Mouse (Mus musculus) NIH3T3 (cell line): ENCODE results near the gene Pik3ip1.

Source experiments
- DNase-seq: peaks from one replicate; pipeline ENCODE4 v3.0.0-alpha.2; 2012; ENCODE audit warnings: low read depth

Gene Pik3ip1

DNA sequence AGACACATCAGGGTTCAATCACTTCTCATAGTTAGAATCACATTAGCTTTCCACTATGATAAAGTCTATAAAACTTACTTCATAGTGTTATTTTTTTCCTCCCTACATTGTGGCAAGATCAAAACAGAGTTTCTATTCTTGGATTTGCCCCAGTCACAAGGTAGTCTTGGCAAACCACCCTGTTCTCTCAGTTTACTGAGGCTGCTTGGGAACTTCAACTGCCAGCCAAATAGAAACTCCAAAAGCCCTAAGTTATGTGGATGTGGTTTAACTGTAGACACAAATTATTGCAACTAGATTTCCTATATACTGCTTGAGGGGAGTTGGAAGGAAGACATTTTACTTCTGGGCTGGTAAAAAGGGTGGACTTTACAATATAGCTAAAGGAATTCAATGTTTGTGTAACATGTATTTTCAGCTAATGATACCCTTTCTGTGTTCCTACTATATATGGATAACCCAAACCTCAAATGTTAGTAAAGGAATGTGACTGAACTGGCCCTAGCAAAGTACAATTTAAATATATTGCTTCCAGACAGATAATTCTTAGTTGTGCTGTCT lies at the start of gene Pik3ip1:
Gene Pik3ip1 (plus strand): TSS at position 511 of the 561 bp plus-strand sequence.
- peak; percentile 79 for DNase-seq

DNA sequence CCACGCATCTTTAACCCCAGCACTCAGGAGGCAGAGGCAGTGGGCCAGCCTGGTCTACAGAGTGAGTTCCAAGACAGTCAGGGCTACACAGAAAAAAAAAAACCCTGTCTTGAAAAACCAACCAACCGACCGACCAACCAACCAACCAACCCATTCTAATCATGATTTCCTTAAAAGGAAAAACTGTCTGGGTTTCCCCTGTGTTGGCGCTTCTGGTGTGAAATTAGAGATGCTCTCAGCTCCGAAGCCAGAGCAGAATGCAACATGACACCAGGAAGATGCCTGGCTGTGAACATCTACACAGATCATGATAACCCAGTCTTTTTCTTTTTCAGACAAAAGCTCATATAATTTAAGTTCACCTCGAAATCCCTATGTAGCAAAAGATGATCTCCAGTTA lies 47.3 kb upstream of the Pik3ip1 start:
- no peak for DNase-seq

DNA sequence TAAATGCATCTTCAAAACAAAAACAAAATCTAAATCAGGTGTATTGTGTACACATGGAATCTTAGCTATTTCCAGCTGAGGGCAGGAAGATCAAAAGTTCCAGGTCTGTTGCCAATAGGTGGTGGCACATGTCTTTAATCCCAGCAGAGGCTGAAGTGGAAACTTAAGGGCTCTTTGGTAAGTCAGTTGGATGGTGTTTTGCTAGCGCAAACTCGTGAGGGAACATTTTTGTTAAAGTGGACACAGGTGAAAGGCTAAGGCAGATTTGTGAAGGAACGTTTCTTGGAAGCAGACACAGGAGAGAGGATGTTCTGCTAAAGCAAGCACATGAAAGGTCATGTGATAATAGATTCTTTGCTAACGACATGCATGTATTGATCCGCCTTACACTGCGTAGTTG lies 46.6 kb upstream of the Pik3ip1 start:
- no peak for DNase-seq

DNA sequence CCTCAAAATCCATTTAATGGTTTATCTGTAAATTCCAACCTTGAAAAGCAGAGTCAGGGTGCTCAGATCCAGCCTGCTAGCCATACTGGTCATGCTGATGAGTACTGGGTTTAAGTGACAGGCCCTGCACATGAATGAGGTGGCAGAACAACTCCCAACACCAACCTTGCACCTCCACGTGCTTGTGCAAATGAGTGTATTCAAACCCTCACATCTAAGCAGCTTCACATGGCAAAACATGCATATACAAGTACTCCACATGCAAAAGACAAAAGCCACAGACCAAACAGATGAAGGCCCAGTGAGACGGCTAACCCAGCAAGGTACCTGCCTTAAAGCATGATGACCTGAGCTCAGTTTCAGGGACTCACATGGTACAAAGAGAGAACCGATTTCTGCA lies 44.3 kb upstream of the Pik3ip1 start:
- DNase-seq, result no peak

DNA sequence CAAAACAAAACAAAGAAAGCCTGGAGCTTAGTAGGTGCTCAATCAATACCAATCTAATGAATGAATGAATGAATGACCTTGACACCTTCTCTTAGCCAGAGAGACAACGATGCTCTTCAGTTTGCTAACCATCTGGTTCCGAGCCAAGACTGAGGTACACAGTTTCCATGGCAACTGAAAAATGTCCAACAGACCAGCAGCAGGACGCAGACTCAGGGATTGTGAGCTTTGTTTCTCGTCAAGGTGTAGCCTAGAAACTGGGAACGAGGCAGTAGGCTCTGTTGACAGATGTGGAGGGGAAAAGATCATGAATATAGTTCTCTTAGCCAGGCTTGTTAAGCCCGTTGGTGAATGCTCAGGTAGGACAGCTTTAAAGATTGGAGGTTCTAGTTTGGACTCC lies 43.1 kb upstream of the Pik3ip1 start:
- DNase-seq, result no peak

DNA sequence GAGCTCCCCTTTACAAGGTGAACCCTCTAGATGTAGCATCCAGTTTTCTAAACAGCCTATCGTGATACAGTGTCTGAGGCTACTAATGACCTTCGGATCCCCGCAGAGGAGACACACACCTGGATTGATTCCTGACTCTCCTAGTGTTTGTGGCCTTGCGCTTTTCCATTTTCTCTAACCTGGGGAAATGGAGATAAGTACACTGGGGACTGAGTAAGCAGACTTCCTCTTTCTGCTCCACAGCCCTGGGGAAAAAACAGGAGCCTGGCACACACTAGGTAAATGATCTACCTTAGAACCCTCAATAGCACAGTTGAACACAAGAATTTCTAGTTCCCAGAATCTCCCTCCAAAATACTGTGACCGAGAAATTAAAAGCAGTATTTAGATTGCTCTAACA lies 42.3 kb upstream of the Pik3ip1 start:
- DNase-seq, result no peak

DNA sequence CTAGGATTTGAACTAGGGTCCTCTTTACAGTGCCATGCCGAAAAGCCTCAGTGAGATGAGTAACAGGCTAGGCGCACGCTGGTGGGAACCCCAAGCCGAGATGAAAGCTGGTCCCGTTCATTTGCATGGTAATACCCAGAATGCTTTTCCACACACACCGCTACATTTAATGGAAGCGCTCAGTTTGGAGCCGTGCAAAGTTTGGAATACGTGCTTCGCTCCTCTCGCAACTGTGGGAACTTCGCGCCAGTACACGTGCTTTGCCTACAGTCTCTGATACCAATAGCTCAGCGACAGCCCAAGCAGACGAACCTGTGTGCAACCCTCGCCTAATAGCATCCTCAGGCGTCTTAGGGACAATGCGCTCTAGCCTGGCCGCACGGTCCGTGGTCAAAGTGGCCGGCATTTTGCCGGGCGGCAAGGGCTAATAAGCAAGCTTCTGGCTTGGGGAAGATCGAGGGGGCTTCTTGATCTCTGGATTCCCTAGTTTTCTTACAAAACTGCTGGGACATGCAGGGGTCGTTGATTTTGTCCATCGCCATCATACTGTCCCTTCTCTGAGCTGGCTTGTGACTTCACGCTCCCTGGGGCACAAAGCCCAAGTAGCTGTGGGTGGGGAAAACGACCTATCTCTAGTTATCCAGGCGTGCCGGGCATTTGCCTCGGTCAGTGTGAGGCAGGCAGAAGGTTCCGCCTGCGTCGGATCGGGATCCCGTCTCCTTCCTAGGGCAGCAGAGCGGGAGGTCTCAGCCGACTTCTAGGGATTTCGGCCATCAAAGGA lies 41.5 kb upstream of the Pik3ip1 start, which contains the start of gene Patz1:
Gene Patz1 (plus strand): TSS at position 354 of the 781 bp plus-strand sequence.
- peak; percentile 70 for DNase-seq

DNA sequence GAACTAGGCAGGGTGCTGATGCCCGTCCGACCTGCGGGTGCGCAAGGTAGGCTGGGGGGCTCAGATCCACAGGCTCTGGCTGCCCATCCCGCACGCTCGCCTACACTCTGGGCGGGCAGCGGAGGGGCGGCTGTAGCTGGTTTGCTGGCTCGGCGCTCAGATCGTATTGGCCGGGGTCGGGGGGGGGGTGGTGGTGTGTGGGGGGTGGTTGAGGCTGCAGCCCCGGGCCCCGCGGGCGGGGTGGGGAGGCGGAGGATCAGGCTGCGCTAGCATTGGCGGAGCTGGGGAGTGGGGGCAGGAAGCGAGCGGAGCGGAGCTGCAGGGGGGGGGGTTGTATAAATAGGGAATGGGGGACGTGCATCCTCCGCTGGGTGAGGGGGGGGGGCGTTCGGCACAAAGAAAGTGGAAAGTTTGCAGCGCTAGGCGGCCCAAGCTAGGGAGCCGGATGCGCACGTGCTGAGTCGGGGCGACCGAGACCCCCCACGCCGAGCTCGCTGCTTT lies 40.8 kb upstream of the Pik3ip1 start:
- peak; percentile 88 for DNase-seq

DNA sequence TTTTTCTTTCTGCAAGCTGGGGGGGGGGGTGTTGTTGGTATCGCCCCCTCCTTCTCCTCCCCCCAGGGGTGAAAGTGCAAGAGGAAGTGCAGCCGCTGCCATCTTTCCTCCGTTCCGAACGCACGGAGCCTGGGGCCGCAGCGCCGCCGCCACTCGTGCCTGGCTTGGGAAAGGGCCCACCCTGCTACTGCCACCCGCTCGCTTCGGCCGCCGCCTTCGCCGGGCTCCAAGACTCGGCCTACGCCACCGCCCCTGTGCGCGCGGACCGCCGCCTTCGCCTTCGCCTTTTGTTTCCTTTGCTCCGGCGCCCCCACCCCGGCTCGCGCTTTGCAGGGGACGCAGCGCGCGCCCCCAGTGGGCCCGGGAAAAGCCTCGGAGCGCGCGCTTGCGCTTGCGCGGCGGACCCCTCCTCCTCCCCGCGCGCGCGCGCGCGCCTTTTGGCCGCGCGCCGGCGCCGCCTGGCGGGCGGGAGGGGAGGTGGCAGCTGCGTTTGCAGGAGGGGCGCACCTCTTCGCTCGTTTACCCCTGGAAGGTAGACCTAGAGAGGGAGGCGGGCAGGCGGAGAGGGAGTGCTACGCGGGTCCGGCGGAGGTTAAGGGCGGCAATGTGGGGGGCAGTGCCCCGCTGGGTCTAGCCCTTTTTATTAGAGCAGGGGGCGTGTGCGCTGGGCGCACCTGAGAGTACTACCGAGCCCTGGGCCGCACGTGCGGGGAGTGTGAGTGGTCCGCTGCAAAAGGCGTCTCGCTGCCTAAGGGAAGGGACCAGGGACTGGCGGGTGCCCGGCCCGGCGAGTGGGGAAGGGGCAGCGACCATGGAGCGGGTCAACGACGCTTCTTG lies 40.2 kb upstream of the Pik3ip1 start:
- DNase-seq, result peak; percentile 94

DNA sequence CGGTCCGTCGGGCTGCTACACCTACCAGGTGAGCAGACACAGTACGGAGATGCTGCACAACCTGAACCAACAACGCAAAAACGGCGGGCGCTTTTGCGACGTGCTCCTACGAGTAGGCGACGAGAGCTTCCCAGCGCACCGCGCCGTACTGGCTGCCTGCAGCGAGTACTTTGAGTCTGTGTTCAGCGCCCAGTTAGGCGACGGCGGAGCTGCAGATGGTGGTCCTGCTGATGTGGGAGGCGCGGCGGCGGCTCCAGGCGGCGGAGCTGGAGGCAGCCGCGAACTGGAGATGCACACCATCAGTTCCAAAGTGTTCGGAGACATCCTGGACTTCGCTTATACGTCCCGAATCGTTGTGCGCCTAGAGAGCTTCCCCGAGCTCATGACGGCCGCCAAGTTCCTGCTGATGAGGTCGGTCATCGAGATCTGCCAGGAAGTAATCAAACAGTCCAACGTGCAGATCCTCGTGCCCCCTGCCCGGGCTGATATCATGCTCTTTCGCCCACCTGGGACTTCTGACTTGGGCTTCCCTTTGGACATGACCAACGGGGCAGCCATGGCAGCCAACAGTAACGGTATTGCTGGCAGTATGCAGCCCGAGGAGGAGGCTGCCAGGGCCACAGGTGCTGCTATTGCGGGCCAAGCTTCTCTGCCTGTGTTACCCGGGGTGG lies 39.4 kb upstream of the Pik3ip1 start:
- peak; percentile 67 for DNase-seq

DNA sequence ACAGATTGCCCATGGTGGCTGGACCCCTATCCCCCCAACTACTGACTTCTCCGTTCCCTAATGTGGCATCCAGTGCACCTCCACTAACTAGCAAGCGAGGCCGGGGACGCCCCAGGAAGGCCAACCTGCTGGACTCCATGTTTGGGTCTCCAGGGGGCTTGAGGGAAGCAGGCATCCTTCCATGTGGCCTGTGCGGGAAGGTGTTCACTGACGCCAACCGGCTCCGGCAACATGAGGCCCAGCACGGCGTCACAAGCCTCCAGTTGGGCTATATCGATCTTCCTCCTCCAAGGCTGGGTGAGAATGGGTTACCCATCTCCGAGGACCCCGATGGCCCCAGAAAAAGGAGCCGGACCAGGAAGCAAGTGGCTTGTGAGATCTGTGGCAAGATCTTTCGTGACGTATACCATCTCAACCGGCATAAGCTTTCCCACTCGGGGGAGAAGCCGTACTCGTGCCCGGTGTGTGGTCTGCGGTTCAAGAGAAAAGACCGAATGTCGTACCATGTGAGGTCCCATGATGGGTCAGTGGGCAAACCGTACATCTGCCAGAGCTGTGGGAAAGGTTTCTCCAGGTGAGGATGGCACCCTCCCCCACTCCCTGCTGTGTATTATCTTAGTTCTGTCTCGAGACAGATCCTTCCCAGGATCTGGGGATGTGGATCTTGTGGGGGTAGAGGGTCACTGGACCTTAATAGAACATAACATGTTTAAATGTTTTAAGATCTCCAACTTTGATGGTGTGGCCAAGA lies 38.7 kb upstream of the Pik3ip1 start:
- peak; percentile 30 for DNase-seq

DNA sequence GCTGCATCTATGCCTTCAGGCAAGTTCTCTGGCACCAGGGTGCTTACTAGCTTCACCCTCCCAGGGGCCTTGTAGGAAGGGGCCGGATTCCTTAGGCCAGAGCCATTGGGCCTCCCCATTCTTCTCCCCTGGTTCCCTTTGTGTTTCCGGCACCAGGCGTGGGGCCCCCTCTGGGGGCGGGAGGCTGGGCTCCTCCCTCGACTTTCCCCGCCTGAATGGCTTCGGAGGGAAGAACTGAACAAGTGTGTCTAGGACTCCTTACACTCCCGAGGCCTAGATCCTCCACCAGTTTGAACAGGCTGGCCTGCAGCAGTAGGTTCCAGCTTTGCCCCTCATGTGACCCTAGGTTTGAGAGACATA lies 38.2 kb upstream of the Pik3ip1 start:
- peak; percentile 83 for DNase-seq

DNA sequence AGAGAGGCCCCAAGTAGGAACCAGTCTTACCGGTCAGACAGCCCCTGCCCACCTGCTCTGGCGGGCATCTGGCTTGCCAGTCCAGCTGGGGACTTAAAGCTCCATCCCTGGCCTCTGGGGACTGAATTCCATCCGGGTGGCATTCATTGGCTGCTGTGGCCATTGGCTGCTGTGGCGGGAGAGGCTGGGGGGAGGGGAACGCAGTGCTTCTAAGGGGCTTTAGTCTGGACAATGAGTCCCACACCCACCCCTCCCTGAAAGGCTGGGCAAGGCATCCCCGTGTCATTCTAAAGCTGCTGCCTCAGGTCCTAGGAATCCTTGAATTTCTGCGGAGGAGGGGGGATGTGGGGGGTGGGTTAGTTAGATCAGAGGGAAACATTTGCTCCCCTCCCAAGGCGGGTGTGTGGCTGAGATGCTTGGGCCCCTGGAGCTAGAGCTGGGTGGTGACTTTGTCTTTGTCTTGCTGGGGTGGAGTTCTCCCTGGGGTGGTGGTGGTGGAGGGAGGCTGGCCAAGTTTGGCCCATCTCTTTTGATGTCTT lies 37.4 kb upstream of the Pik3ip1 start:
- peak; percentile 35 for DNase-seq

DNA sequence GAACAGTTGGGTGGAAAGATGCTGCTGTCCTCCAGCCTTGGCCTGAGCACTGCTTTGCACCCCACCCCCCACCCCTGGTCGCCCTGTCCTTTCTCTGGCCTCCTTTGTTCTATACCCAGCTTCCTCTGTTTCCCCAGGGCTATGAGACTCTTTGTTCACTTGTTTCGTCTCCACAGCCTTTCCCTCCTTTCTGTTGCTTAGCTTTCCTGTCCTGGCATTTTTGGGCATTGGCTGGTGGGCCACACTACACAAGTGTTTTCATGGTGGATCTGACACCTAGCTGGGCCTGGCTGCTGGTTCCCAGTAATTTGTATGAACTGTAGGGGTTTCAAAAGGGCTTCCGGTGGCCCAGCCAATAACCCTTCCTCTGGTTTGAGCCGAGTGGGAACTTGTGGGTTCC lies 36.8 kb upstream of the Pik3ip1 start:
- no peak for DNase-seq

DNA sequence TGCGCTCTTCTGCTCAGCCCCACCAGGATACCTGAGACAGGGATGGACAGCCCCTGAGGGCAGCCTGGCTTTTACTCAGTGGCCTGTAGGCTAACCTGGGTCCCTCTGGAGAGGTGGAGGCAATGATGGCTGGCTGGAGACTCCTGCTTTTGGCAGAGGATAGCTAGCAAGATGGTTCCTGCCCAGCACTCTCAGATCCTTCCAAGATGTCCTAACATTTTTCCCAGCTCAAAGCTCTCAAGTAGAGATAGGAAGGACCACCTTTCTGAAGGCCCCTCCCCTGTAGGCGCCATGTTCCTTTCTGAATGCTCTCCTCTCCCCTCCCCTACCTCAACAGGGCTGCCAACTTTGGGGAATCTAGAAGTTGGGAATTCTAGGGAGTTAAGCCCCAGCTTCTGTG lies 35.6 kb upstream of the Pik3ip1 start:
- DNase-seq, result no peak

DNA sequence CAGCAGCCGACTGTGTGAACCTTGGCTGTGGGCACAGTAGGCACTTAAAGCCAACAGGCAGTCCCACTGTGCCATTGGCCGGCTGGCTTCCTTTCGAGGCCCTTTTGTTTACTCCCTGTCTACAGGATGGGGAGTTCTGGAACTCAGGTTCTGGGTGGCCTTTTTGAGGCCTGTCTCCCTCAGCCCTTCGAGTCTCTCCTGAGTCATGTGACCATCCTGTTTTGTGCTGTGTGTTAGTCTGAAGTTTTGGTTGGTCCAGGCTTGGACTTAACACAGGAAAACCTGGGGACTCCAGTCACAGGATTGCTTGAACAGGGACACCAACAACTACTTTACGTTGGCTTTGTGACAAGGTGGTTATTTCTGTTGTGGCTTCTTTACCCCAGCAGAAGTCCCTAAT lies 34.1 kb upstream of the Pik3ip1 start:
- no peak for DNase-seq

DNA sequence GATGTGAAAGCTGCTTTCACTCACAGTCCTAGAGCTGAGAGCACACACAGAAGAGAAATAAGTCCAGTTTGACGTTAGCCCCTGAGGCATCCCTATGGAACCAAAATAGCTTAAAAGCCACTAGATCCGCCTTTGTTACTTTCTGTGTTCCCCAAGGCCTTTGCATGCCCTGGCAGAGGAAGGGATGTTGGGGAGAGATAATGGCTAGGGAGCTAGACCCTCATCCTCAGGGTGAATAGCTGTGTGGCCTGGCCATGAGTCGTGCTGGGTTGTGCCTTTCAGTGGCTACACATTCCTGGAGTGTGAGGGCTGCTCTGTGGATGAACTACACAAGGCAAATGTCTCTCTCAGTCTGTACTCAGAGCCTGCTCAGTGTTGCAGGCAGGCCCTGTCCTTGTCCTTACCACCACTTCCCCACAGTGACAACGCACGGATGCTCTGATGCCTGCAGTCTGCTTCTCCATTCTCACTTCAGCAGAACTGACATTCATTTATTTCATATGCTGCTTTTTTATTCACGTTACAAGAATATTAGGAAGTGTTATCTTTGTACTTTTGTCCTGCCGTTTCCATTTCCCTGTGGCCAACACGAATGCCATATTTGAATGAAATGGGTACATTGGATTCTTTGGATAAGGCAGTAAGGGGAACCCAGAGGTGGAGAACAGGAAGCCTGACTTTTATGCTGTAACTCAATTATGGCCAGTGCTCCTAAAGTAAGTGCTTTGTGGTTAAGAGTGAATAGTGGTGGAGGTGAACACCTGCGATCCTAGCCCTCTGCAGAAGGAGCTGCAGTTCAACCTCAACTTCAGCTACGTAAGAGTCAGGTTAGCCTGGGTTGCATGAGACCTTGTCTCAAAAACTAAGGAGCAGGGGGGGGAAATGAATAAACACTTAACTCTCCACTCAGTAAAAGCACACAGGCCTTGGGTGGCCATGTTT lies 32.1 kb upstream of the Pik3ip1 start:
- peak; percentile 34 for DNase-seq

DNA sequence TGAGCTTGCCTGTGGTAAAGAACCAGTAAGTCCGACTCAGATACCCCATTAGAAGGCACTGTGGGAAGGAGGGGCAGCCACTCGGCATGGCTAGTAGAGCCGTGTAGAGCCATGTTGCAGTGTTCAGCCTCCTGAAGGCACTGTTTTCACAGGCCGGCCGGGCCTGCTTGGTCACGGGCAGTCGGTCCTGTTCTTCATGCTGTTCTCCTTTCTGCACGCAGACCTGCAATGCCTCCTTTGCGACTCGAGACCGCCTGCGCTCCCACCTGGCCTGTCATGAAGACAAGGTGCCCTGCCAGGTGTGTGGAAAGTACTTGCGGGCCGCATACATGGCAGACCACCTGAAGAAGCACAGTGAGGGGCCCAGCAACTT lies 31.4 kb upstream of the Pik3ip1 start:
- no peak for DNase-seq

DNA sequence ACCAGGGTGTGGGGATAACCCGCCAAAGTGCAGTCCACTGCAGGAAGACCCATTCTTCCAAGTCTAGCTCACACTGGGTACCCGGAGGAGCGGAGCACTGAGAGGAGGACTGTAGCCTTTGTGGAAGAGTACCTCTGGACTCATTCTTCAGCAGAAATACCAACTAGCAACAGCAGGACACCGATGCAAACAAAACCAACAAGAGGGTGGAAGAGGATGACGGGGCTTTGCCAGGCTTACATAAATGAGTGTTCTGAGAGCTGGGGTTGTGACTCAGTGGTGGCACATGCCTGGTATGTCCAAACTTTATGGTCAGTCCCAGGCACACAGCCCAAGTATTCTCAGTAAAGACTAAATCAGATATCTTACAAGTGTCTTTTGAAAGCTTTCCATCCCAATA lies 29.1 kb upstream of the Pik3ip1 start:
- DNase-seq, result peak; percentile 62

DNA sequence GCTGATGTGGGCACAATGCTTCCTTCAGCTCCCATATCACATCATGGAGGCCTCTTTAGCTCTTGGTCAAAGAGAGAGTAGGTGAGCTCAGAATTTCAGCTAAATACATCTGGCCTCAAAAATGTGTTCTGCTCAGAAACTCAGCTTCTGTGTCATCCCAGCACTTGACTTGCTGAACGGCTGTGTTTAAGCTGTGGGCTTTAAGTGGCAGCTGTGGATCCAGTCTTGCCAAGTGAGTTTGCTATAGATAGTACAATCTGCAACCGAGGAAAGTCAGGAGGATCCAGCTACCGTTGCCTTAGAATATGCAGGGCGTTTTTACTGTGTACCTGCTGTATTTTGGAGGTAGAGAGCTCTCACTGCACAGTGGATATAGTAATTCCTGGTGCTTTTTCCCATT lies 27.8 kb upstream of the Pik3ip1 start:
- DNase-seq, result no peak
